Mouse (Mus musculus) thymus, adult 2 months (tissue): ENCODE data around the gene Csnk2a1.

Source experiments
- CTCF ChIP-seq: fragments of 200-500 bp; IDR thresholded peaks from 2 replicates; pipeline ENCODE4 v1.5.1; 2012; ENCODE audit warnings: mild to moderate bottlenecking, control low read depth, low read length, moderate library complexity, borderline replicate concordance; ENCODE audit not compliant: control insufficient read depth, poor library complexity, insufficient read depth; ENCODE audit errors: extremely low read depth
- POLR2A ChIP-seq: fragments of 200-500 bp; IDR thresholded peaks from 2 replicates; pipeline ENCODE4 v1.6.1; 2012; ENCODE audit warnings: mild to moderate bottlenecking, low read length, control low read depth, moderate library complexity; ENCODE audit not compliant: control insufficient read depth, poor library complexity, insufficient read depth; ENCODE audit errors: extremely low read depth

- TF ChIP-seq POLR2A, result no peak
- TF ChIP-seq CTCF, result no peak
Observed at GRCm38 (mm10) chr2:152288046-152288445, 61.4 kb downstream of the Csnk2a1 start.
